Mouse (Mus musculus): Measurements from ENCODE around the gene Insl6. TPM values are rescaled to one million over a fixed set of nuclear protein-coding genes. Genes with fewer than 3 reads are reported as not detected.

Gene Insl6
- polyA plus RNA-seq, 1 experiment from 2014 or later: 1.6 TPM

DNA sequence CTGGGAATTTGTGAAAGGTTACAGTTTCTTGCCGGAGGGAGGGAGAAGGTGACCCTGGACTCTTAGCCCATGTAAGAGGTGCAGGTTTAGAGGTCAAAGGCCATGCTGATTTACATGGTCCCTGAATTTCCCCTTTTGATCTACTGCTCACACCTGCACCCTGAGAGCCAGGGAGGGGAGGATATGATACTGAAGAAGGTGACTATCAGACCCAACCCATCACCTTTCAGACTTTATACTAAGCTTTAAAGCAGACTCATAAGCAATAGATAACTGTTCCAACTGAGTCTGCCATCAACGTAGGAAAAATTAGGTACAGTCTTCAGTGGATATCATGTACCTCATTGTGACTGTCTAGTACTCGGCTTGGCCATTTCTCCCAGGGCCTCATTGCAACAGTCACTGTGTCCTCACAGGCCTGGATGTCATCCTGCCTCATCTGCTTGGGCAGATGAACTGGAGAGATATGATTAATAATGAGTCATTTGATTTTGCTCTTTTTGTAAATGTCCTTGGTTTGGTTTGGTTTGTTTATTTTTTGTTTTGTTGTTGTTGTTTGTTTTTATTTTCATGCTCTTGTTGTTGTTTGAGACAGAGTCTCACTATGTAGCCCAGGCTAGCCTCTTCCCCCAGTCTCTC, 43.6 kb upstream of the Insl6 start:
- Histone ChIP-seq H3K36me3 (ENCODE audit: control insufficient read depth, insufficient read depth, low read length) (no peaks in the 10 kb centered on the region), H3K9me3 (ENCODE audit: control insufficient read depth, low read length) (no peaks in the 10 kb centered on the region), H3K4me2 (ENCODE audit: low read depth, low read length) (no peak overlapping the region), H3K9ac (replicated peaks; ENCODE audit: low read depth, low read length) (no peak overlapping the region), H3K4me3 (ENCODE audit: low read depth, low read length) (no peak overlapping the region), H3K4me1 (ENCODE audit: control insufficient read depth, insufficient read depth, low read length) (peaks cover 4% of the 10 kb centered on the region; the same call in 1 of the 2 replicates), H3K27me3 (ENCODE audit: control insufficient read depth, insufficient read depth, low read length) (no peaks in the 10 kb centered on the region), H3K27ac (ENCODE audit: low read depth, low read length) (no peak overlapping the region)
- 87% methylated on average over 3 of the region's 3 CpGs for WGBS
- no peak for ATAC-seq (ENCODE audit: low read depth)

DNA sequence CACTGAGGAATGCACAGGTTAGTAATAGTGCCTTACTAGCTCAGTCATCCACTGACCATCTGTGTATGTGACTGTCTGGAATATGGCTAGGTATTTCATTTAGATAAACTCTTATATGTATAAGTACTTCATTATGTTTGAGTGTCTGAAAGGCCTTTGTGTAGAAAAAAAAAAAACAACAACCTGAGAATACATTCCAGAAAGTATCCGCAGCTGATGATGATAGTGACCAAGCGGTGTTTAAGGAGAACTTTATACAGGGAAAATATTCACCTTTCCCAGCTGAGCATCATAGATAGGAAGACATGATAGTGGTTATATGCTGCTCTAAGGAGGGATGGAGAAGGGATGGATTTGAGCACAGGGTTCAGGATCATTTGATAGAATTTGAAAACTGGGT, 42.9 kb upstream of the Insl6 start:
- Histone ChIP-seq H3K4me3 (ENCODE audit: low read depth, low read length) (no peak overlapping the region), H3K9ac (replicated peaks; ENCODE audit: low read depth, low read length) (no peak overlapping the region), H3K4me1 (ENCODE audit: control insufficient read depth, insufficient read depth, low read length) (no peaks in the 10 kb centered on the region), H3K9me3 (ENCODE audit: control insufficient read depth, low read length) (no peaks in the 10 kb centered on the region), H3K27ac (ENCODE audit: low read depth, low read length) (no peak overlapping the region), H3K4me2 (ENCODE audit: low read depth, low read length) (no peak overlapping the region), H3K36me3 (ENCODE audit: control insufficient read depth, insufficient read depth, low read length) (no peaks in the 10 kb centered on the region), H3K27me3 (ENCODE audit: control insufficient read depth, insufficient read depth, low read length) (no peaks in the 10 kb centered on the region)
- ATAC-seq (ENCODE audit: low read depth): no peak
- WGBS: 93% methylated on average over 2 of the region's 2 CpGs

DNA sequence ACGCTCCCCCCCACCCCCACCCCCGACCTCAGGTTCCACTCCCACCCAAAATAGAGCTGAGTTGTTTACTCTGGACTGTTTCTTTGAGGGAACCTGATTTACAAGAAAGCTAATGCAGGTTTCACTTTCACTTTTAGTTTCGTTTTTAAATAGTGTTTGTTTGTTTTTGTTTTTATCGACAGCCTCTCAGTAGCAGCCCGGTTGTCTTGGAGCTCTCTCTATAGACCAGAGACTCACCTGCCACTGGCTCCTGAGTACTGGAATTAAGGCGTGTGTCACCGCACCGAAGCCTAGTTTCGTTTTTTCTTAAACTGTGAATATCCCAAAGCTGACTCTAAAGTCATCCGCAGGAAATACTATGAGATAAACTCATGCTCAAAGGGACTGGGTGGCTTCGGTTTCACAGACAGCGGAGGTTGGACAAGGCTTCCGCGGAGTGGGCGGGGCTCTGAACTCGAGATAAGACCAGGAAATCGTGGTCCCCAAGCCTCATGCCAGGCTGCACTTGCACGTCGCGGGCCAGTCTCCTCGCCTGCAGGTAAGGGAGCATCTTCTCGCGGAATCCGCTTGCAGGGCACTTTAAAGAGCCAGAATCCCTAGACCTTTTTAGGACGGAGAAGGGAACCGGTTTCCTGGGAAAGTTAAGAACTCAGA, 41.9 kb upstream of the Insl6 start, which contains the start of the genes Plgrkt and Cd274:
Gene Plgrkt (minus strand): TSS at position 422 of the 654 bp plus-strand sequence.
Gene Cd274 (plus strand): TSS at position 487 of the 654 bp plus-strand sequence.
- Histone ChIP-seq H3K27ac (ENCODE audit: low read depth, low read length) (no peak within 1 kb of the TSS), H3K4me2 (ENCODE audit: low read depth, low read length) (peak within 1 kb of the TSS; percentile 64), H3K9ac (replicated peaks; ENCODE audit: low read depth, low read length) (peak within 1 kb of the TSS; percentile 51; the same call in 1 of the 2 replicates), H3K9me3 (ENCODE audit: control insufficient read depth, low read length) (no peaks in the 10 kb centered on the region), H3K4me3 (ENCODE audit: low read depth, low read length) (peak within 1 kb of the TSS; percentile 37), H3K27me3 (ENCODE audit: control insufficient read depth, insufficient read depth, low read length) (no peaks in the 10 kb centered on the region), H3K4me1 (ENCODE audit: control insufficient read depth, insufficient read depth, low read length) (peaks cover 5% of the 10 kb centered on the region; the same call in 1 of the 2 replicates), H3K36me3 (ENCODE audit: control insufficient read depth, insufficient read depth, low read length) (no peaks in the 10 kb centered on the region)
- peak; percentile 61; the same call in 1 of the 2 replicates for ATAC-seq (ENCODE audit: low read depth)
- 6% methylated on average over 26 of the region's 26 CpGs for WGBS

DNA sequence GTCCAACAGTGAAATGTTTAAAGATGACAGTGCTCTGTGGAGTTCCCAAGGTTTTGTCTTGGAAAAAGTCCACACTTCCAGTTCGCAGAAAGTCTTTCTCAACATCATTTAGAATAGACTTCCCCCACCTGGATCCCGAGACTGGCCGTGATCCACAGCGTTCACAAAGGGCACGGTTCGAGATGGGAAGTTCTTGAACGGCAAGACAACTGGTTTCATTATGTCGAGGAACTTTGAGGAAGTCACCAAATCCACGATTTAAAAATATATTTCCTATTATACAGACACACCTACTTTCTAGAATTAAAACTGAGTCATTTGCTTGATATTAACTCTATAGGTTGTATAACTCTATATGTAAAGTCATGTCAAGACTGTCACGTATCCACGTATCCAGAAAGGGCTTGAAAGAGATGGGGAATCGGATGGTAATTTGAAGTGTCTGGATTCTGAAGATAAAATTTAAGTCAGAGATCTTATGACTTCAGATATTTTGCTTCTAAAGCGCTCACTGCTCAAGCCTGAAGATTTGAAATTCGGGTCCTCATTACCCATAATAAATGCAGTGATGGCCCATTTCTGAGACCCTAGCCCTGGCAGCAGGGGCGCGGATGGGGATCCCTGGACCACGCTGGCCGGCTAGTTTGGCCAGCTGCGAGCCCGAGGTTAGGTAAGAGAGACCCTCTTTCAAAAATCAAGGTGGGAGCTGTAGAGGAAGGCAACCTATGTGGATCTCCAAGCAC, 41.2 kb upstream of the Insl6 start:
- H3K9me3 ChIP-seq (ENCODE audit: control insufficient read depth, low read length): no peaks in the 10 kb centered on the region
- peak overlapping the region; percentile 37 for H3K4me3 ChIP-seq (ENCODE audit: low read depth, low read length)
- no peak overlapping the region for H3K27ac ChIP-seq (ENCODE audit: low read depth, low read length)
- 63% methylated on average over 20 of the region's 20 CpGs for WGBS
- no peaks in the 10 kb centered on the region for H3K36me3 ChIP-seq (ENCODE audit: control insufficient read depth, insufficient read depth, low read length)
- H3K4me2 ChIP-seq (ENCODE audit: low read depth, low read length): peak overlapping the region; percentile 64
- peaks cover 5% of the 10 kb centered on the region; the same call in 1 of the 2 replicates for H3K4me1 ChIP-seq (ENCODE audit: control insufficient read depth, insufficient read depth, low read length)
- H3K9ac ChIP-seq (replicated peaks; ENCODE audit: low read depth, low read length): no peak overlapping the region
- ATAC-seq (ENCODE audit: low read depth): no peak
- H3K27me3 ChIP-seq (ENCODE audit: control insufficient read depth, insufficient read depth, low read length): no peaks in the 10 kb centered on the region

DNA sequence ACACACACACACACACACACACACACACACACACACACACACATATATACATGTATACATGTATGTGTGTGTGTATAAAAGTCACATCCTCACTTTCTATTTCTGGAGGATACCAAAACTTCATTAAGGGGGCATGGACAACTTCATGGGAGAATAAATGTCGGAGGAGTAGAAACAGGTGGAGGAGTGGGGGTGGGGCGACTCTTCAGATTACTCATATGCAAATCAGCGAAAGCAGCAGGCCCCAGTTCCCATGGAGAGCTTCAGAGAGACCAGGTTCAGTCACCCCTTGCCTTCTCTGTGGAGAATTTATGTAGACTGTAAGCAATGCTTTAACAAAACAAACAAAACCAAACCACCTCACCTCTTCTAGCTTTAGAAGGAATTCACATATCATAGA, 39.9 kb upstream of the Insl6 start:
- Histone ChIP-seq H3K27me3 (ENCODE audit: control insufficient read depth, insufficient read depth, low read length) (no peaks in the 10 kb centered on the region), H3K4me1 (ENCODE audit: control insufficient read depth, insufficient read depth, low read length) (peaks cover 5% of the 10 kb centered on the region; the same call in 1 of the 2 replicates), H3K4me3 (ENCODE audit: low read depth, low read length) (no peak overlapping the region), H3K36me3 (ENCODE audit: control insufficient read depth, insufficient read depth, low read length) (no peaks in the 10 kb centered on the region; the same call in 1 of the 2 replicates), H3K27ac (ENCODE audit: low read depth, low read length) (no peak overlapping the region), H3K9me3 (ENCODE audit: control insufficient read depth, low read length) (no peaks in the 10 kb centered on the region), H3K4me2 (ENCODE audit: low read depth, low read length) (no peak overlapping the region), H3K9ac (replicated peaks; ENCODE audit: low read depth, low read length) (no peak overlapping the region)
- WGBS: 31% methylated on average over 3 of the region's 3 CpGs
- no peak for ATAC-seq (ENCODE audit: low read depth)

DNA sequence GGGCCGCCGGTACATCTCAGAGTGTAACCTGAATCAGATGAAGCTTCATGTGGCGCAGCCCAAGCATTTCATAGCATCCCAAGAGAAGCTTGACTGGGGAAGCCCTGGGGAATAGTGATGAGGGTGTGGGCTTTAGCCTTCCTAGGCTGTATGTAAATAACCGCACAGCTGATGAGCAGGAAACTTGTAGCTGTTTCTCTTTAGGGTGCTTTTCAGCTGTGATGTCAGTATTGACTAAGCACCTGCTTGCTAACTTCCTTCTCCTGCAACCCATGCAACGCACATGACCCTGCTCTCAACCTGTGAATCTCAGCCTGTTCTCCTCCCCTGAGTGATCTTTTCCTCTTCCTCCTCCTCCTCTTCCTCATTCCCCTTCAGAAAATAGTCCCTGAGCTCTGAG, 38.9 kb upstream of the Insl6 start:
- Histone ChIP-seq H3K27me3 (ENCODE audit: control insufficient read depth, insufficient read depth, low read length) (no peaks in the 10 kb centered on the region), H3K4me3 (ENCODE audit: low read depth, low read length) (no peak overlapping the region), H3K9me3 (ENCODE audit: control insufficient read depth, low read length) (no peaks in the 10 kb centered on the region), H3K4me2 (ENCODE audit: low read depth, low read length) (no peak overlapping the region), H3K36me3 (ENCODE audit: control insufficient read depth, insufficient read depth, low read length) (no peaks in the 10 kb centered on the region; the same call in 1 of the 2 replicates), H3K27ac (ENCODE audit: low read depth, low read length) (no peak overlapping the region), H3K9ac (replicated peaks; ENCODE audit: low read depth, low read length) (no peak overlapping the region), H3K4me1 (ENCODE audit: control insufficient read depth, insufficient read depth, low read length) (peaks cover 5% of the 10 kb centered on the region; the same call in 1 of the 2 replicates)
- WGBS: 82% methylated on average over 5 of the region's 5 CpGs
- ATAC-seq (ENCODE audit: low read depth): no peak

DNA sequence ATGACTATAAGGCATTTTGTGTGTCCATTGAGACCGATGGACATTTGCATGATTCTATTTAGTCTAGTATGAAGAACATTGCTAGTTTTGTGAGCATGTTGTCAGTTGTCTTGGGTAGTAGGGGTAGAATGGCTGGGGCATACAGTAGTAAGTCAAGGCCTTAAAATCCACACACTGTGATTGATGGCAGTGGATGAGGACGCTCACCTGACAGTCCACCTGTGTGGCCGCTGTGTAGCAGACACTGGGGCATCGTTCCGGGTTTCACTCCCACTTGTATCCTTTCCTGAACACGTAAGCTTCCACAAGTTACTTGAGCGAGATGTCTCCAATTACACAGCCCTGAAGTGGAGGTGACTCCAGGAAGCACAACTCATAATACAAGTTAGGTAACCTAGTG, 38.4 kb upstream of the Insl6 start:
- no peak overlapping the region for H3K9ac ChIP-seq (replicated peaks; ENCODE audit: low read depth, low read length)
- WGBS: 91% methylated on average over 7 of the region's 7 CpGs
- H3K27ac ChIP-seq (ENCODE audit: low read depth, low read length): no peak overlapping the region
- peaks cover 5% of the 10 kb centered on the region; the same call in 1 of the 2 replicates for H3K4me1 ChIP-seq (ENCODE audit: control insufficient read depth, insufficient read depth, low read length)
- no peaks in the 10 kb centered on the region for H3K9me3 ChIP-seq (ENCODE audit: control insufficient read depth, low read length)
- no peak for ATAC-seq (ENCODE audit: low read depth)
- H3K4me2 ChIP-seq (ENCODE audit: low read depth, low read length): no peak overlapping the region
- no peaks in the 10 kb centered on the region for H3K27me3 ChIP-seq (ENCODE audit: control insufficient read depth, insufficient read depth, low read length)
- H3K4me3 ChIP-seq (ENCODE audit: low read depth, low read length): no peak overlapping the region
- H3K36me3 ChIP-seq (ENCODE audit: control insufficient read depth, insufficient read depth, low read length): peaks cover 2% of the 10 kb centered on the region; the same call in 1 of the 2 replicates

DNA sequence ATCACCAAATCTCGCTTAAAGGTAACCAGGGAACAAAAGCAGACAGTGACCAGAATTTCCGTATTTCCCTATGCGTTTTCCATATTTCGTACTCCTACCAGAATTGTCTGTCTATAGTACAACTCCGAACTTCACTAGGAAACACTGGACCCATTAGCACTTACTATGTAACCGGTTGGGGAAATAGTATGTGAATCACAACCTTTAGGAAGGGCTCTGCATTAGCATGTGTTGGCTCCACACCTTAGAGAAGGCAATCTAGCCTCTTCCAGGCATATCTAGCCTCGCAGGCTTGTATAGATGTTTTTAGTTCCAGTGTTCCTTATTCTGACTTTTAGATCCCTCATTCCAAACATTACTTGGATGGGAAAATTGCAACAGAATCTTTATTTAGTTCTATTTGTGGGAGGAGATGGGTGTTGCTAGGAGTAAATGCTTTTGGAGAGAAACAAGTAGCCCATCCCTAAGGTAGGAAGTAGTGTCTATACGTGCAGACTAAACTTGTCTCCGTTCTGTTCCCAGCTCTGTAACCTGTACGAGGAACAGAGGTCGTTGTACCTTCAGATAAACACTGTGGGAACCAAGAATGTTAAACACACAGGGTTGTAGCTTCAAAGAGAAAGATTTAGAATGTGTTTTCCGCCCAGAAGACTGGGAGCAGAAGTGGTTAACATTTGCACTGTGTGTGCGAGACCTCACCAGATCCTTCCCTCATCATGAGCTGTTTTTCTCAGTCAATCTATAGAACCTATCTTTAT, 37.2 kb upstream of the Insl6 start:
- Histone ChIP-seq H3K4me3 (ENCODE audit: low read depth, low read length) (peak overlapping the region; percentile 69), H3K9ac (replicated peaks; ENCODE audit: low read depth, low read length) (peak overlapping the region; percentile 78; the same call in 1 of the 2 replicates), H3K36me3 (ENCODE audit: control insufficient read depth, insufficient read depth, low read length) (peaks cover 5% of the 10 kb centered on the region; the same call in 1 of the 2 replicates), H3K27me3 (ENCODE audit: control insufficient read depth, insufficient read depth, low read length) (no peaks in the 10 kb centered on the region), H3K27ac (ENCODE audit: low read depth, low read length) (no peak overlapping the region; the same call in 1 of the 2 replicates), H3K4me1 (ENCODE audit: control insufficient read depth, insufficient read depth, low read length) (peaks cover 5% of the 10 kb centered on the region; the same call in 1 of the 2 replicates), H3K4me2 (ENCODE audit: low read depth, low read length) (peak overlapping the region; percentile 53), H3K9me3 (ENCODE audit: control insufficient read depth, low read length) (no peaks in the 10 kb centered on the region)
- ATAC-seq (ENCODE audit: low read depth): peak; percentile 32
- WGBS: 46% methylated on average over 13 of the region's 13 CpGs

All from neural tube, embryonic 14.5 days (tissue).